In genomic region chr4:84172841-84173240, GRCm38 (mm10) we compare ENCODE assay signal across 13 mouse cellular contexts.
DNase-seq lines count a peak whose midpoint lies in the region; ATAC-seq and TF ChIP-seq lines count a peak whose summit lies in the region.
"Had no signal": no experiment of that assay in that cellular context is flagged by ENCODE, and none has a peak within 500 bp of the region (broad histone marks: within the 10 kb centered on the region; RNA-seq: fewer than 3 reads in every experiment).

No protein-coding gene starts in this region.

- H3K9ac ChIP-seq in kidney, postnatal 0 days (ENCODE audit: low read depth, low read length), result no peak overlapping the region
- H3K9ac ChIP-seq in embryonic facial prominence, embryonic 14.5 days (ENCODE audit: low read depth, low read length), result no peak overlapping the region
- H3K9ac ChIP-seq in hindbrain, embryonic 16.5 days (ENCODE audit: low read depth, low read length), result no peak overlapping the region
- H3K9ac ChIP-seq in heart, embryonic 12.5 days, result no peak overlapping the region
- H3K9ac ChIP-seq: liver, embryonic 12.5 days had no signal

- peak; percentile 78 for DNase-seq in kidney, postnatal 0 days (ENCODE audit: low spot score)
- DNase-seq in kidney, adult 18-20 months, result no peak
- peak; percentile 93 for DNase-seq in embryonic facial prominence, embryonic 14.5 days (ENCODE audit: low spot score)
- peak; percentile 76 for DNase-seq in retina, embryonic 14.5 days (ENCODE audit: low spot score)
- no peak for DNase-seq in heart, postnatal 36 days
- no peak for DNase-seq in right cerebral cortex, postnatal 4 days
- DNase-seq: cerebellum, postnatal 36 days; gastrocnemius, postnatal 14 days; heart, postnatal 4 days had no signal

- H3K9me3 ChIP-seq in kidney, postnatal 0 days (replicated peaks; ENCODE audit: low read length), result no peaks in the 10 kb centered on the region
- H3K9me3 ChIP-seq in embryonic facial prominence, embryonic 14.5 days (ENCODE audit: control insufficient read depth, low read length), result no peaks in the 10 kb centered on the region
- no peaks in the 10 kb centered on the region for H3K9me3 ChIP-seq in hindbrain, embryonic 16.5 days (ENCODE audit: control insufficient read depth, low read length)
- H3K9me3 ChIP-seq in heart, embryonic 12.5 days (replicated peaks), result 0 out of 2 replicates have a peak, but pooled peaks cover 2% of the 10 kb centered on the region

- intact Hi-C loops in heart, postnatal 36 days (cut with DNase I), result no loop called here

- H3K4me2 ChIP-seq in kidney, postnatal 0 days (ENCODE audit: low read length), result no peak overlapping the region
- H3K4me2 ChIP-seq in embryonic facial prominence, embryonic 14.5 days (ENCODE audit: low read depth, low read length), result peak overlapping the region; percentile 0; the same call in 1 of the 2 replicates
- H3K4me2 ChIP-seq in hindbrain, embryonic 16.5 days (ENCODE audit: low read length), result no peak overlapping the region
- no peak overlapping the region for H3K4me2 ChIP-seq in heart, embryonic 12.5 days
- H3K4me2 ChIP-seq: liver, embryonic 12.5 days had no signal

- no peak for TF ChIP-seq CTCF in kidney, postnatal 0 days (IDR thresholded peaks at IDR 0.05; ENCODE audit: low read depth)

- no peaks in the 10 kb centered on the region for H3K36me3 ChIP-seq in kidney, postnatal 0 days (ENCODE audit: insufficient read depth, low read length)
- no peaks in the 10 kb centered on the region for H3K36me3 ChIP-seq in embryonic facial prominence, embryonic 14.5 days (ENCODE audit: control insufficient read depth, insufficient read depth, low read length)
- no peaks in the 10 kb centered on the region for H3K36me3 ChIP-seq in hindbrain, embryonic 16.5 days (ENCODE audit: control insufficient read depth, insufficient read depth, low read length)
- H3K36me3 ChIP-seq in heart, embryonic 12.5 days, result no peaks in the 10 kb centered on the region
- H3K36me3 ChIP-seq: liver, embryonic 12.5 days had no signal

- peak; percentile 36; the same call in 1 of the 2 replicates for ATAC-seq in kidney, postnatal 0 days (replicated peaks; ENCODE audit: low FRiP score, low read depth)
- peak; percentile 96 for ATAC-seq in embryonic facial prominence, embryonic 14.5 days (ENCODE audit: low read depth)
- peak; percentile 77 for ATAC-seq in hindbrain, embryonic 16.5 days
- no peak for ATAC-seq in heart, embryonic 12.5 days (ENCODE audit: insufficient number of reproducible peaks, low FRiP score)
- ATAC-seq: liver, embryonic 12.5 days had no signal

- 27% methylated on average over 6 of the region's 6 CpGs for WGBS in kidney, postnatal 0 days
- WGBS in embryonic facial prominence, embryonic 14.5 days, result 20% methylated on average over 6 of the region's 6 CpGs
- WGBS in hindbrain, embryonic 16.5 days, result 20% methylated on average over 6 of the region's 6 CpGs
- 36% methylated on average over 6 of the region's 6 CpGs for WGBS in heart, embryonic 12.5 days

- H3K27ac ChIP-seq in kidney, postnatal 0 days, result no peak overlapping the region
- H3K27ac ChIP-seq in embryonic facial prominence, embryonic 14.5 days (replicated peaks; ENCODE audit: low read depth, low read length), result peak overlapping the region; percentile 28
- H3K27ac ChIP-seq in hindbrain, embryonic 16.5 days (ENCODE audit: low read depth, low read length), result no peak overlapping the region
- H3K27ac ChIP-seq in heart, embryonic 12.5 days (ENCODE audit: poor library complexity, severe bottlenecking), result no peak overlapping the region
- H3K27ac ChIP-seq: liver, embryonic 12.5 days had no signal

- H3K4me3 ChIP-seq in kidney, postnatal 0 days (replicated peaks; ENCODE audit: low read depth, low read length), result no peak overlapping the region
- H3K4me3 ChIP-seq in embryonic facial prominence, embryonic 14.5 days (ENCODE audit: low read depth, low read length), result no peak overlapping the region
- no peak overlapping the region for H3K4me3 ChIP-seq in hindbrain, embryonic 16.5 days (ENCODE audit: low read length)
- H3K4me3 ChIP-seq in heart, embryonic 12.5 days, result no peak overlapping the region
- H3K4me3 ChIP-seq: liver, embryonic 12.5 days; megakaryocyte, embryonic 14.5 days had no signal

- no peaks in the 10 kb centered on the region for H3K27me3 ChIP-seq in kidney, postnatal 0 days (ENCODE audit: insufficient read depth, low read length)
- H3K27me3 ChIP-seq in embryonic facial prominence, embryonic 14.5 days (replicated peaks; ENCODE audit: control insufficient read depth, insufficient read depth, low read length), result no peaks in the 10 kb centered on the region
- H3K27me3 ChIP-seq in hindbrain, embryonic 16.5 days (replicated peaks; ENCODE audit: control insufficient read depth, insufficient read depth, low read length), result no peaks in the 10 kb centered on the region; the same call in 1 of the 2 replicates
- H3K27me3 ChIP-seq in heart, embryonic 12.5 days (replicated peaks), result no peaks in the 10 kb centered on the region
- H3K27me3 ChIP-seq: liver, embryonic 12.5 days had no signal

- H3K4me1 ChIP-seq in kidney, postnatal 0 days (replicated peaks; ENCODE audit: insufficient read depth, low read length), result no peaks in the 10 kb centered on the region
- peaks cover 14% of the 10 kb centered on the region for H3K4me1 ChIP-seq in embryonic facial prominence, embryonic 14.5 days (ENCODE audit: control insufficient read depth, insufficient read depth, low read length)
- no peaks in the 10 kb centered on the region; the same call in 1 of the 2 replicates for H3K4me1 ChIP-seq in hindbrain, embryonic 16.5 days (ENCODE audit: control insufficient read depth, insufficient read depth, low read depth, low read length)
- H3K4me1 ChIP-seq in heart, embryonic 12.5 days (replicated peaks), result peaks cover 14% of the 10 kb centered on the region
- H3K4me1 ChIP-seq: liver, embryonic 12.5 days had no signal

Comparison
In these comparisons a context has a peak if more than half of its experiments do, and no peak if none do; other contexts are left out.
1. DNase-seq: peak in kidney, postnatal 0 days (single experiment), embryonic facial prominence, embryonic 14.5 days (single experiment) and retina, embryonic 14.5 days (single experiment); none in kidney, adult 18-20 months (single experiment), heart, postnatal 36 days (0 of 2) and right cerebral cortex, postnatal 4 days (single experiment).